Mouse (Mus musculus) neural tube, embryonic 12.5 days (tissue): Measurements from ENCODE around the gene Arhgef16. TPM values are rescaled to one million over a fixed set of nuclear protein-coding genes. Genes with fewer than 3 reads are reported as not detected.
A peak's percentile ranks its signal among the peaks of the same experiment; 100 is the strongest.

Source experiments
- ATAC-seq: fragments of 200-750 bp; cut with Nextera tagmentation; 2 replicates; pipeline ENCODE4 v1.8.0; 2017; ENCODE audit warnings: low read depth, mild to moderate bottlenecking, moderate TSS enrichment, moderate library complexity; ENCODE audit not compliant: low FRiP score
- H3K27ac ChIP-seq: fragments of 300-500 bp; sonication (generic); 2 replicates; pipeline ENCODE4 v1.5.1; 2016
- H3K27me3 ChIP-seq: fragments of 300-500 bp; sonication (generic); replicated peaks from 2 replicates; pipeline ENCODE4 v1.6.1; 2016; ENCODE audit warnings: mild to moderate bottlenecking
- H3K36me3 ChIP-seq: fragments of 300-500 bp; sonication (generic); 2 replicates; pipeline ENCODE4 v1.6.1; 2016; ENCODE audit warnings: mild to moderate bottlenecking
- H3K4me1 ChIP-seq: fragments of 300-500 bp; sonication (generic); 2 replicates; pipeline ENCODE4 v1.6.1; 2016
- H3K4me2 ChIP-seq: fragments of 300-500 bp; sonication (generic); replicated peaks from 2 replicates; pipeline ENCODE4 v1.6.1; 2016; ENCODE audit warnings: mild to moderate bottlenecking
- H3K4me3 ChIP-seq: fragments of 300-500 bp; sonication (generic); 2 replicates; pipeline ENCODE4 v1.5.1; 2016
- H3K9ac ChIP-seq: fragments of 300-500 bp; sonication (generic); 2 replicates; pipeline ENCODE4 v1.6.1; 2016; ENCODE audit warnings: mild to moderate bottlenecking
- H3K9me3 ChIP-seq: fragments of 300-500 bp; sonication (generic); 2 replicates; pipeline ENCODE4 v1.6.1; 2016; ENCODE audit warnings: mild to moderate bottlenecking
- WGBS: fragments of 180-500 bp; shearing (Covaris S2); methylation state at CpG from one replicate; pipeline ENCODE4 v1.1.7; 2016; 5-methylcytosine and 5-hydroxymethylcytosine counted together
- polyA plus RNA-seq: library from polyadenylated mRNA; unstranded; fragments of >200 nt; fragmentation: Nextera tagmentation; extraction: Ambion mirVana; gene quantifications from 2 replicates; pipeline ENCODE4 v1.2.1, GENCODE M21; 2016

Gene Arhgef16
- polyA plus RNA-seq, 1 experiment from 2014 or later, result 1.8 TPM

- no peak overlapping the region for H3K4me3 ChIP-seq
- H3K27me3 ChIP-seq, result no peaks in the 10 kb centered on the region
- no peak overlapping the region for H3K4me2 ChIP-seq
- ATAC-seq, result no peak
- 65% methylated on average over 3 of the region's 3 CpGs for WGBS
- no peaks in the 10 kb centered on the region for H3K9me3 ChIP-seq
- no peak overlapping the region for H3K27ac ChIP-seq
- no peak overlapping the region for H3K9ac ChIP-seq
- no peaks in the 10 kb centered on the region for H3K4me1 ChIP-seq
- peaks cover 11% of the 10 kb centered on the region; the same call in 1 of the 2 replicates for H3K36me3 ChIP-seq
These were observed 28.5 kb downstream of the Arhgef16 start for GRCm38 (mm10) chr4:154273000-154273399.

- Histone ChIP-seq H3K9me3 (no peaks in the 10 kb centered on the region), H3K9ac (no peak overlapping the region), H3K27me3 (no peaks in the 10 kb centered on the region), H3K4me1 (no peaks in the 10 kb centered on the region), H3K36me3 (peaks cover 15% of the 10 kb centered on the region; the same call in 1 of the 2 replicates), H3K4me3 (no peak overlapping the region), H3K27ac (no peak overlapping the region), H3K4me2 (no peak overlapping the region)
- WGBS, result 53% methylated on average over 10 of the region's 10 CpGs
- ATAC-seq, result no peak
These were observed 32.0 kb downstream of the Arhgef16 start for GRCm38 (mm10) chr4:154269520-154269919.

- Histone ChIP-seq H3K27me3 (no peaks in the 10 kb centered on the region), H3K36me3 (peaks cover 17% of the 10 kb centered on the region), H3K4me1 (no peaks in the 10 kb centered on the region), H3K9ac (no peak overlapping the region), H3K4me2 (no peak overlapping the region), H3K27ac (no peak overlapping the region), H3K4me3 (no peak overlapping the region), H3K9me3 (0 out of 2 replicates have a peak, but pooled peaks cover 6% of the 10 kb centered on the region)
- no peak for ATAC-seq
- 89% methylated on average over 6 of the region's 6 CpGs for WGBS
These were observed 34.0 kb downstream of the Arhgef16 start for GRCm38 (mm10) chr4:154267511-154267910.

- 56% methylated on average over 4 of the region's 4 CpGs for WGBS
- Histone ChIP-seq H3K4me2 (no peak overlapping the region), H3K36me3 (peaks cover 9% of the 10 kb centered on the region), H3K27ac (no peak overlapping the region), H3K4me1 (no peaks in the 10 kb centered on the region), H3K9me3 (0 out of 2 replicates have a peak, but pooled peaks cover 6% of the 10 kb centered on the region), H3K27me3 (no peaks in the 10 kb centered on the region), H3K9ac (no peak overlapping the region), H3K4me3 (no peak overlapping the region)
- ATAC-seq, result no peak
These were observed 39.4 kb downstream of the Arhgef16 start for GRCm38 (mm10) chr4:154262071-154262470.

GRCm38 (mm10) chr4:154260755-154261154 is 40.7 kb downstream of the Arhgef16 start:
- Histone ChIP-seq H3K27me3 (no peaks in the 10 kb centered on the region), H3K9me3 (0 out of 2 replicates have a peak, but pooled peaks cover 6% of the 10 kb centered on the region), H3K4me1 (no peaks in the 10 kb centered on the region), H3K36me3 (peaks cover 9% of the 10 kb centered on the region), H3K9ac (no peak overlapping the region), H3K27ac (no peak overlapping the region), H3K4me3 (no peak overlapping the region), H3K4me2 (no peak overlapping the region)
- 88% methylated on average over 5 of the region's 5 CpGs for WGBS
- ATAC-seq, result no peak

- no peaks in the 10 kb centered on the region for H3K36me3 ChIP-seq
- no peak overlapping the region for H3K9ac ChIP-seq
- no peaks in the 10 kb centered on the region for H3K9me3 ChIP-seq
- no peak overlapping the region for H3K4me2 ChIP-seq
- H3K4me3 ChIP-seq, result no peak overlapping the region
- no peak for ATAC-seq
- WGBS, result 94% methylated on average over 20 of the region's 20 CpGs
- H3K27me3 ChIP-seq, result no peaks in the 10 kb centered on the region
- H3K4me1 ChIP-seq, result peaks cover 7% of the 10 kb centered on the region
- no peak overlapping the region for H3K27ac ChIP-seq
These were observed 48.8 kb downstream of the Arhgef16 start for GRCm38 (mm10) chr4:154252537-154253255.

GRCm38 (mm10) chr4:154249316-154249715 is 52.2 kb downstream of the Arhgef16 start:
- no peak for ATAC-seq
- WGBS, result 60% methylated on average over 8 of the region's 8 CpGs
- Histone ChIP-seq H3K36me3 (no peaks in the 10 kb centered on the region), H3K9ac (peak overlapping the region; percentile 8; the same call in 1 of the 2 replicates), H3K27ac (peak overlapping the region; percentile 32; the same call in 1 of the 2 replicates), H3K4me2 (no peak overlapping the region), H3K4me3 (no peak overlapping the region), H3K9me3 (no peaks in the 10 kb centered on the region), H3K27me3 (no peaks in the 10 kb centered on the region), H3K4me1 (peaks cover 22% of the 10 kb centered on the region)

GRCm38 (mm10) chr4:154248092-154248805 is 53.2 kb downstream of the Arhgef16 start:
- 78% methylated on average over 21 of the region's 21 CpGs for WGBS
- no peak overlapping the region for H3K27ac ChIP-seq
- no peak overlapping the region for H3K9ac ChIP-seq
- no peaks in the 10 kb centered on the region for H3K27me3 ChIP-seq
- ATAC-seq, result no peak
- H3K4me3 ChIP-seq, result no peak overlapping the region
- H3K9me3 ChIP-seq, result no peaks in the 10 kb centered on the region
- H3K4me2 ChIP-seq, result no peak overlapping the region
- H3K4me1 ChIP-seq, result peaks cover 22% of the 10 kb centered on the region
- H3K36me3 ChIP-seq, result no peaks in the 10 kb centered on the region

- Histone ChIP-seq H3K9ac (no peak overlapping the region), H3K36me3 (no peaks in the 10 kb centered on the region), H3K9me3 (no peaks in the 10 kb centered on the region), H3K4me2 (no peak overlapping the region), H3K27ac (no peak overlapping the region), H3K4me3 (no peak overlapping the region), H3K4me1 (peaks cover 22% of the 10 kb centered on the region), H3K27me3 (no peaks in the 10 kb centered on the region)
- 0 out of 2 replicates have a peak, but pooled peaks have one; percentile 15 for ATAC-seq
- WGBS, result 41% methylated on average over 22 of the region's 22 CpGs
These were observed 54.0 kb downstream of the Arhgef16 start for GRCm38 (mm10) chr4:154247207-154248091.

GRCm38 (mm10) chr4:154246115-154247040 is 55.1 kb downstream of the Arhgef16 start:
- Histone ChIP-seq H3K36me3 (no peaks in the 10 kb centered on the region), H3K4me2 (peak overlapping the region; percentile 49), H3K9me3 (no peaks in the 10 kb centered on the region), H3K9ac (no peak overlapping the region), H3K27me3 (no peaks in the 10 kb centered on the region), H3K27ac (no peak overlapping the region), H3K4me3 (no peak overlapping the region), H3K4me1 (peaks cover 22% of the 10 kb centered on the region)
- ATAC-seq, result peak; percentile 11; the same call in 1 of the 2 replicates
- 9% methylated on average over 19 of the region's 19 CpGs for WGBS

- H3K4me1 ChIP-seq, result peaks cover 22% of the 10 kb centered on the region
- H3K27me3 ChIP-seq, result no peaks in the 10 kb centered on the region
- no peak overlapping the region for H3K4me3 ChIP-seq
- H3K36me3 ChIP-seq, result no peaks in the 10 kb centered on the region
- WGBS, result 81% methylated on average over 7 of the region's 7 CpGs
- H3K9me3 ChIP-seq, result no peaks in the 10 kb centered on the region
- no peak overlapping the region for H3K27ac ChIP-seq
- no peak overlapping the region for H3K4me2 ChIP-seq
- no peak for ATAC-seq
- H3K9ac ChIP-seq, result no peak overlapping the region
These were observed 56.1 kb downstream of the Arhgef16 start for GRCm38 (mm10) chr4:154245342-154245741.
